Mouse (Mus musculus) spleen, embryonic (tissue): Measurements from ENCODE around the gene Dcakd.

Experiments used
- CTCF ChIA-PET: fragments of 350-600 bp; sonication (Branson Sonifier 250); formaldehyde crosslinking; loops from one replicate; lab custom pipeline; 2022; lab: Charles Lee

Gene Dcakd

GRCm38 (mm10) chr11:103028176-103028891, at the start of gene Dcakd, which contains the start of gene Nmt1:
TSS of gene Dcakd (minus strand) at chr11:103028333.
TSS of gene Nmt1 (plus strand) at chr11:103028190.
- CTCF ChIA-PET, result interaction anchor here (0.6 kb wide), 1 partner anchor 13 kb away, joined by 6 read pairs; no protein-coding TSS in a partner anchor

GRCm38 (mm10) chr11:103076581-103076980, 48.4 kb upstream of the Dcakd start:
- CTCF ChIA-PET, result no interaction called here

GRCm38 (mm10) chr11:103076010-103076409, 47.9 kb upstream of the Dcakd start:
- CTCF ChIA-PET, result no interaction called here

DNA sequence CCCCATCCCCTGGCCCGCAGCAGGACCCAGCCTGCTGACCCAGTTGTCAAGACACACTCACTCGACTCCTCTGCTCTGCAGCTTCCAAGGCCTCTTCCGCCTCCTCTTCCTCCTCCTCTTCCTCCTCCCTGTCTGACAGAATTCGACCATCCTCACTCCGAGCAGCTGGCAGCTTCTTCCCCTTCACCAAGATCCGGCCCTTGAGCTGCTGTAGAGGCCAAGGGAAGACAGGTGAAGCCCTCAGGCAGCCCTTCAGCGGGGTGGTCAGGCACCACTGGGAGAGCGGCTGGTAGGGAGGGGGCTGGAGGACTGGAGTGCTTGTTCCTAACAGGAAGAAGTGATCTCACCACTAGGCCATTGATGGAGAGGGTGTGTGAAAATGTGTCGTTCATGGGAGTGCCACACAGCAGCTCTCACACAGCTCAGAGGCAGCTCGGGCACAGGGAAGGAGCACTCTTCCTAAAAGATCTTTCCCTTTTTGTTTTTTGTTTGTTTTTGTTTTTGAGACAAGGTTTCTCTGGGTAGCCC, 46.7 kb upstream of the Dcakd start:
- CTCF ChIA-PET, result no interaction called here

GRCm38 (mm10) chr11:103074121-103074650, 46.1 kb upstream of the Dcakd start:
- CTCF ChIA-PET, result no interaction called here

DNA sequence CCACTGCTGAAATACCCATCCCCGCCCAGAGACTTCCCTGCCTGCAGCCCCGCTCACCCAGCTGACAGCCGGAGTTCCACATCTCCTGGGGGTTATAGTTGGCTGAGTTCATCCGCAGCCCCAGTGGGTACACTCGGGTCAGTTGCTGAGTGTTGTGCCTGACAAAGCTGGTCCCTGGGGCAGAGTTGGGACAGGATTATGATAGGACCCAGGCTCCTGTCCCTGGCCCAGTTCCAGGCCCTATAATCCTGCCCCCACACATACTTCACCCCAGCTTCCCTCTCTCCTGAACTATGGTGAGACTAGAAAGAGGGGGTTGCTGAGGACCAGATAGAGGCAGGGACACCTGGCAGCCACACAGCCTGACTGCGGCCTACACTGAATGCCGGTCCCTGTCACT, 45.5 kb upstream of the Dcakd start:
- CTCF ChIA-PET, result no interaction called here

DNA sequence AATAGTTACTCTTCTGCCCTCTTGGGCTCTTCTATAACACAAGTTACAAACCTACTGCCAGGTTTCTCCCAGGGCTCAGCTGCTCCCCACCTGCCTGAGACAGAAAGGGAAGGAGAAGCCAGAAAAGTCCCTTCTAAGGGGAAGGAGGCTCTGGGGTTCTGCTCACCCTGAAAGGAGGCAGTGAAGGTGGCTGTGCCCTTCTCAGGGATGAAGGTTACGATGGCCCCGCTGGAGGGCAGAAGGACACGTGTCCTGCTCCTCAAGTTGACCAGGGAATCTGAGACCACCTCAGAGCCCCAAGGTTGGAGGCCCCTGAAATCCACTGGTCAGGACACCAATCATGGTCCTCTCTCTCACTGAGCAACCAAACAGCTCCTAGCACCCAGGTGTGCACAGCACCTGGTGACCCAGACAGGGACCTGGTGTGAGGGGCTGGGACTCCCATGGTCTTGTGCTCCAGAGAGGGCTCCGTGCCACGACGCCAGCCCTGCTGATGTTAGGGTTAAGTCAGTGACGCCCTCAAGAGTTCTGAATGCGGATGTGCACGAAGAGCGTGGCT, 42.3 kb upstream of the Dcakd start:
- CTCF ChIA-PET, result no interaction called here

DNA sequence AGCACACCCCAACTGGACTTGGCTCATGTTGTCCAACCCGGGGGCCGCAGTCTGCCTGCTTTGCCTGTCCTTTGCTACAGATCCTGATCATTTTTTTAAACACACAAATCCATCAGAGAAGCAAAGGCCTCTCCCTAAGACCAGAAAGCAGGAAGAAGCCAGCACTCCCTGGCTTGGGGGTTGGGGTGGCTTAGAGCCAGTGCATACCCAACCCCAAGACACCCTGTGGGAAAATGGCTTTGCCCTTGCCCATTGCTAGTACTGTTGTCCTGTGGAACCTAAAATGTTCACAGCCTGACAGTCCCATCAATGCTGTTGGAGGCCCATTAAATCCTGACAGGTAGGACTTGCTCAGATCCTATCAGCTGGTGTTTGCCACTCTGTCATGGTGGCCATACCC, 41.6 kb upstream of the Dcakd start:
- CTCF ChIA-PET, result no interaction called here

GRCm38 (mm10) chr11:103068884-103069283, 40.8 kb upstream of the Dcakd start:
- CTCF ChIA-PET, result no interaction called here

DNA sequence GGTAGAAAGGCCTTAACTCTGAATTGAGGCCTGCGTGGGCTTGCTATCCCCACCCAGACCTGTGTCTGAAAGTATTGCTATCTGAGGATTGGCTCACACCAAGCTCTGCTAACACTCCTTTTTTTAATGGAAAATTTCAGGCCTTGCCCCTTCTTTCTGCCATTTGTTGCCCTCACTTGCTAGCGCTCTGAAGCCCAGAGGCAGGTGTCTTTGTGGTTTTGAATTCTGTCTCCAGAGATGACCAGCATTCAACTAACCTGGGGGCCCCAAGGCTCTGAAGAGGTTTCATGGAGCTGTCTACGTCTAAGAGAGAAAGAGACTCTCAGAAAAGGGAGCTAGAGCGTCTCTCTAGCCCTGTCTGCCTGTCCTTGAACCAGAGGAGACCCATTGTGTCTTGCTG, 40.1 kb upstream of the Dcakd start:
- CTCF ChIA-PET, result no interaction called here

GRCm38 (mm10) chr11:103067457-103068001, 39.4 kb upstream of the Dcakd start:
- CTCF ChIA-PET, result no interaction called here

GRCm38 (mm10) chr11:103067051-103067361, 38.9 kb upstream of the Dcakd start:
- CTCF ChIA-PET, result no interaction called here

GRCm38 (mm10) chr11:103066191-103067050, 38.3 kb upstream of the Dcakd start:
- CTCF ChIA-PET, result no interaction called here

DNA sequence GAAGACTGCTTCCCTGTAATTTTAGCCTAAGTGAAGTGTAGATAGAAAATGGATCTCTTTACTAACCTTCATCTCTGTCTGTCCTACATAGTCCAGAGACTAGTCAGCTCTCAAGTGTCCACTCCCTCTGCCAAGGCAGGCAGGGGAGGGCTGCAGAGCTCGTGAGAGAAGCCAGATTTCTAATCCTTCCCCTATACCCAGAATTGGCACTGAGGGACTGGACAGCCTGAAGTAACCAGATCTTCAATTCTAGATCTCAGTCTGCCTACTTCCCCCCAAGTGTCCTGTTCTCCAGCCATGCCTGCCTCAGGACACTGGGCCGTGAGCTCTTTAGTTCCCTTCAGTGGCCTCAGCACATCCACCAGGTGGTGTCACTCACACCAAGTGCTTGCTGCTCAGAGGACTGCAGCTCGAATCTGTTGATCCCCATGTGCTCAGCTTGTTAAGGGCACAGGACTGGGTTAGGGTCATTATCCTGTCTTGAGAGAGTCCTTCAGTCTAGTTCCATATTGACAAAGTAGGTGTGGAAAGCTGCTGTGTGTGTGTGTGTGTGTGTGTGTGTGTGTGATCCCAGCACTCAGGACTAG, 30.5 kb upstream of the Dcakd start:
- CTCF ChIA-PET, result interaction anchor here (0.8 kb wide), 1 partner anchor 103 kb away, joined by 7 read pairs; no protein-coding TSS in a partner anchor

- CTCF ChIA-PET, result no interaction called here
Observed at GRCm38 (mm10) chr11:103056636-103057035, 28.5 kb upstream of the Dcakd start.

GRCm38 (mm10) chr11:103054798-103055197, 26.7 kb upstream of the Dcakd start:
- CTCF ChIA-PET, result no interaction called here

- CTCF ChIA-PET, result interaction anchor here (0.6 to 0.7 kb wide), 4 partner anchors 17 to 341 kb away, joined by 3 to 4 read pairs (median 4); no protein-coding TSS in a partner anchor
Observed at GRCm38 (mm10) chr11:103053191-103054076, 25.3 kb upstream of the Dcakd start.

- CTCF ChIA-PET, result interaction anchor here (0.6 kb wide), 1 partner anchor 265 kb away, joined by 12 read pairs; no protein-coding TSS in a partner anchor
Observed at GRCm38 (mm10) chr11:103052078-103052477, 23.9 kb upstream of the Dcakd start.

GRCm38 (mm10) chr11:103051249-103051691, 23.1 kb upstream of the Dcakd start:
- CTCF ChIA-PET, result no interaction called here

- CTCF ChIA-PET, result no interaction called here
Observed at GRCm38 (mm10) chr11:103050153-103050552, 22.0 kb upstream of the Dcakd start.
